Mouse (Mus musculus): ENCODE results near the gene Efcab10.

Efcab10 gene

GRCm38 (mm10) chr12:33427726-33428125 lies 33.1 kb downstream of the Efcab10 start:
- no peak for DNase-seq (ENCODE audit: low read depth)

GRCm38 (mm10) chr12:33429387-33430160 lies 34.9 kb downstream of the Efcab10 start, which contains the start of gene Twistnb:
Twistnb (plus strand) TSS chr12:33429635.
- DNase-seq (ENCODE audit: low read depth): peak; percentile 96

GRCm38 (mm10) chr12:33433812-33434211 lies 39.2 kb downstream of the Efcab10 start:
- DNase-seq (ENCODE audit: low read depth): no peak

GRCm38 (mm10) chr12:33434758-33435157 lies 40.1 kb downstream of the Efcab10 start:
- DNase-seq (ENCODE audit: low read depth): no peak
